Mouse (Mus musculus): ENCODE measurements around the gene Mybl2. TPM values are rescaled to one million over a fixed set of nuclear protein-coding genes. Genes with fewer than 3 reads are reported as not detected.

Gene Mybl2
- polyA plus RNA-seq, 1 experiment from 2014 or later = 26.3 TPM

- H3K36me3 ChIP-seq = no peaks in the 10 kb centered on the region
- H3K4me2 ChIP-seq (replicated peaks) = no peak overlapping the region
- no peak overlapping the region for H3K27ac ChIP-seq
- H3K9ac ChIP-seq = no peak overlapping the region
- ATAC-seq (ENCODE audit: low FRiP score, low read depth) = no peak
- WGBS = 71% methylated on average over 5 of the region's 5 CpGs
- H3K27me3 ChIP-seq = peaks cover 4% of the 10 kb centered on the region; the same call in 1 of the 2 replicates
- H3K4me1 ChIP-seq = peaks cover 17% of the 10 kb centered on the region
- H3K9me3 ChIP-seq = no peaks in the 10 kb centered on the region
- H3K4me3 ChIP-seq = no peak overlapping the region
Measured at GRCm38 (mm10) chr2:163100551-163100950, 46.1 kb downstream of the Mybl2 start.

GRCm38 (mm10) chr2:163101646-163102203, 47.2 kb downstream of the Mybl2 start:
- H3K36me3 ChIP-seq = no peaks in the 10 kb centered on the region
- no peak overlapping the region for H3K4me3 ChIP-seq
- H3K27ac ChIP-seq = no peak overlapping the region
- no peak overlapping the region for H3K4me2 ChIP-seq (replicated peaks)
- no peak for ATAC-seq (ENCODE audit: low FRiP score, low read depth)
- no peaks in the 10 kb centered on the region for H3K9me3 ChIP-seq
- H3K9ac ChIP-seq = no peak overlapping the region
- H3K27me3 ChIP-seq = peaks cover 4% of the 10 kb centered on the region; the same call in 1 of the 2 replicates
- 8% methylated on average over 10 of the region's 10 CpGs for WGBS
- H3K4me1 ChIP-seq = peaks cover 17% of the 10 kb centered on the region

- Histone ChIP-seq H3K9me3 (no peaks in the 10 kb centered on the region), H3K4me2 (replicated peaks) (no peak overlapping the region), H3K9ac (no peak overlapping the region), H3K27me3 (peaks cover 4% of the 10 kb centered on the region; the same call in 1 of the 2 replicates), H3K36me3 (no peaks in the 10 kb centered on the region), H3K4me3 (no peak overlapping the region), H3K4me1 (peaks cover 17% of the 10 kb centered on the region), H3K27ac (no peak overlapping the region)
- no peak for ATAC-seq (ENCODE audit: low FRiP score, low read depth)
- 57% methylated on average over 7 of the region's 7 CpGs for WGBS
Measured at GRCm38 (mm10) chr2:163102216-163102615, 47.7 kb downstream of the Mybl2 start.

GRCm38 (mm10) chr2:163102900-163103653, 48.6 kb downstream of the Mybl2 start:
- 36% methylated on average over 18 of the region's 18 CpGs for WGBS
- H3K27ac ChIP-seq = no peak overlapping the region

GRCm38 (mm10) chr2:163104086-163104770, 49.7 kb downstream of the Mybl2 start:
- no peak for ATAC-seq (ENCODE audit: low FRiP score, low read depth)
- Histone ChIP-seq H3K4me1 (peaks cover 17% of the 10 kb centered on the region), H3K27me3 (peaks cover 4% of the 10 kb centered on the region; the same call in 1 of the 2 replicates), H3K4me3 (no peak overlapping the region), H3K36me3 (no peaks in the 10 kb centered on the region), H3K9ac (no peak overlapping the region), H3K4me2 (replicated peaks) (no peak overlapping the region), H3K27ac (no peak overlapping the region), H3K9me3 (no peaks in the 10 kb centered on the region)
- 84% methylated on average over 13 of the region's 13 CpGs for WGBS

More at GRCm38 (mm10) chr2:163102900-163103653, 48.6 kb downstream of the Mybl2 start:
- Histone ChIP-seq H3K27me3 (peaks cover 4% of the 10 kb centered on the region; the same call in 1 of the 2 replicates), H3K4me3 (no peak overlapping the region), H3K36me3 (no peaks in the 10 kb centered on the region), H3K9ac (no peak overlapping the region), H3K9me3 (no peaks in the 10 kb centered on the region), H3K4me2 (replicated peaks) (no peak overlapping the region), H3K4me1 (peaks cover 17% of the 10 kb centered on the region)
- ATAC-seq (ENCODE audit: low FRiP score, low read depth) = no peak

- H3K4me2 ChIP-seq (replicated peaks) = no peak overlapping the region
- H3K9ac ChIP-seq = no peak overlapping the region
- H3K27ac ChIP-seq = no peak overlapping the region
- H3K36me3 ChIP-seq = no peaks in the 10 kb centered on the region
- no peak overlapping the region for H3K4me3 ChIP-seq
- no peaks in the 10 kb centered on the region for H3K9me3 ChIP-seq
- WGBS = 72% methylated on average over 9 of the region's 9 CpGs
- H3K27me3 ChIP-seq = no peaks in the 10 kb centered on the region
- peaks cover 6% of the 10 kb centered on the region for H3K4me1 ChIP-seq
- ATAC-seq (ENCODE audit: low FRiP score, low read depth) = no peak
Measured at GRCm38 (mm10) chr2:163108385-163108784, 53.9 kb downstream of the Mybl2 start.

GRCm38 (mm10) chr2:163110706-163111105, 56.2 kb downstream of the Mybl2 start:
- no peak for ATAC-seq (ENCODE audit: low FRiP score, low read depth)
- Histone ChIP-seq H3K4me1 (peaks cover 3% of the 10 kb centered on the region; the same call in 1 of the 2 replicates), H3K9me3 (no peaks in the 10 kb centered on the region), H3K27me3 (no peaks in the 10 kb centered on the region), H3K4me2 (replicated peaks) (no peak overlapping the region), H3K4me3 (no peak overlapping the region), H3K27ac (no peak overlapping the region), H3K36me3 (no peaks in the 10 kb centered on the region), H3K9ac (no peak overlapping the region)
- WGBS = 100% methylated on average over 1 of the region's 1 CpGs

- no peaks in the 10 kb centered on the region for H3K9me3 ChIP-seq
- H3K9ac ChIP-seq = no peak overlapping the region
- 58% methylated on average over 16 of the region's 16 CpGs for WGBS
- H3K4me2 ChIP-seq (replicated peaks) = no peak overlapping the region
- ATAC-seq (ENCODE audit: low FRiP score, low read depth) = no peak
- no peaks in the 10 kb centered on the region for H3K27me3 ChIP-seq
- H3K4me3 ChIP-seq = no peak overlapping the region
- no peaks in the 10 kb centered on the region for H3K36me3 ChIP-seq
- H3K4me1 ChIP-seq = peaks cover 3% of the 10 kb centered on the region; the same call in 1 of the 2 replicates
- H3K27ac ChIP-seq = no peak overlapping the region
Measured at GRCm38 (mm10) chr2:163111413-163112201, 57.1 kb downstream of the Mybl2 start.

GRCm38 (mm10) chr2:163120626-163121352, 66.3 kb downstream of the Mybl2 start:
- 63% methylated on average over 15 of the region's 15 CpGs for WGBS
- Histone ChIP-seq H3K4me2 (replicated peaks) (no peak overlapping the region), H3K9me3 (no peaks in the 10 kb centered on the region), H3K9ac (no peak overlapping the region), H3K27me3 (peaks cover 20% of the 10 kb centered on the region), H3K27ac (no peak overlapping the region), H3K4me3 (no peak overlapping the region), H3K36me3 (no peaks in the 10 kb centered on the region), H3K4me1 (peaks cover 18% of the 10 kb centered on the region)
- ATAC-seq (ENCODE audit: low FRiP score, low read depth) = no peak

GRCm38 (mm10) chr2:163121353-163121660, 66.8 kb downstream of the Mybl2 start:
- 70% methylated on average over 3 of the region's 3 CpGs for WGBS
- H3K36me3 ChIP-seq = no peaks in the 10 kb centered on the region
- peaks cover 20% of the 10 kb centered on the region for H3K27me3 ChIP-seq
- H3K9me3 ChIP-seq = no peaks in the 10 kb centered on the region
- H3K9ac ChIP-seq = no peak overlapping the region
- no peak overlapping the region for H3K4me2 ChIP-seq (replicated peaks)
- H3K27ac ChIP-seq = no peak overlapping the region
- ATAC-seq (ENCODE audit: low FRiP score, low read depth) = no peak
- H3K4me1 ChIP-seq = peaks cover 18% of the 10 kb centered on the region
- no peak overlapping the region for H3K4me3 ChIP-seq

- ATAC-seq (ENCODE audit: low FRiP score, low read depth) = peak; percentile 92
- H3K27ac ChIP-seq = 0 out of 2 replicates have a peak overlapping the region, but pooled peaks have one; percentile 22
- H3K4me1 ChIP-seq = peaks cover 18% of the 10 kb centered on the region
- peaks cover 20% of the 10 kb centered on the region for H3K27me3 ChIP-seq
- no peak overlapping the region; the same call in 1 of the 2 replicates for H3K4me3 ChIP-seq
- WGBS = 16% methylated on average over 9 of the region's 9 CpGs
- no peaks in the 10 kb centered on the region for H3K9me3 ChIP-seq
- no peaks in the 10 kb centered on the region for H3K36me3 ChIP-seq
- H3K4me2 ChIP-seq (replicated peaks) = peak overlapping the region; percentile 50
- 0 out of 2 replicates have a peak overlapping the region, but pooled peaks have one; percentile 1 for H3K9ac ChIP-seq
Measured at GRCm38 (mm10) chr2:163122319-163122718, 67.8 kb downstream of the Mybl2 start.

All from limb, embryonic 13.5 days (tissue).